Mouse (Mus musculus) olfactory bulb, adult 2 months (tissue): ENCODE measurements around the gene Rcan1.

Source experiments
- CTCF ChIP-seq: fragments of 200-500 bp; IDR thresholded peaks from 2 replicates; pipeline ENCODE4 v1.5.1; 2012; ENCODE audit warnings: low read depth, mild to moderate bottlenecking, low read length, moderate library complexity; ENCODE audit not compliant: insufficient read depth
- POLR2A ChIP-seq: fragments of 200-500 bp; IDR thresholded peaks from 2 replicates; pipeline ENCODE4 v1.6.1; 2012; ENCODE audit warnings: mild to moderate bottlenecking, low read depth, low read length, moderate library complexity; ENCODE audit not compliant: insufficient read depth

GRCm38 (mm10) chr16:92421147-92421934, 49.3 kb downstream of the Rcan1 start:
- TF ChIP-seq POLR2A (no peak), CTCF (no peak; the same call in 1 of the 2 replicates)
